Mouse (Mus musculus) thymus, postnatal 10 days (tissue): ENCODE data around the gene Rpl12.
A peak's percentile ranks its signal among the peaks of the same experiment; 100 is the strongest.

Experiments used
- DNase-seq, 2 experiments: peaks; one replicate each; pipeline ENCODE4 v3.0.0; 2021; ENCODE audit warnings: low spot score in 2 of 2

Gene Rpl12

GRCm38 (mm10) chr2:32961192-32961995 is at the start of gene Rpl12, which contains the start of gene Lrsam1:
Gene Rpl12 (plus strand): TSS chr2:32961559.
Gene Lrsam1 (minus strand): TSS chr2:32961614.
- peak; percentile 94 to 97 for DNase-seq

DNA sequence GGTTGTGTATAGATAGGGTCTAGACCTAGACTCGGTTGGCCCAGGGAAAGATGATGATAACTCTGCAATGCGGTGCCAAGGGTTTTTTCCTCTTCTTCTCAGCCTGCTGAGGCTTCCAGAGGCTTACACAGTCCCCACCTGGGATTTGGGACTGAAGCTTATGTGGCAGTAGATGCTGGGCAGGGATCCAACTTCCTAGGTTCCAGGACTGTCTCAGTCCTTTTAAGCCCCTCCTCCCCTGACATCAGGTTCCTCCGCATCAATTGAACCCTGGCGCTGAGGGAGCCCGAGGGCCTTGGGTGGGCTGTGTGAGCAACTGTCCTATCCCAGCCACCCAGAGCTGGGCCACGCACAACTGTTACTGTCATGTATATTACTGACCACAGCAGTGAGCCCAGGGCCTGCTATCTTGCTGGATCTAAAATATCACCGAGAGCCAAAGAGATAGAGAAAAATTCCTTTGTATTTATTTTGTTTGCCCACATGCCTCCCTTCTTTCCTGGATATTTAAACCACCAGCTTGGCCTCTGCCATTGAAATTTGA is 49.6 kb upstream of the Rpl12 start:
- DNase-seq: no peak

- DNase-seq: peak; percentile 40 to 86
Observed at GRCm38 (mm10) chr2:32912210-32912804, 49.1 kb upstream of the Rpl12 start.

GRCm38 (mm10) chr2:32914362-32914761 is 47.0 kb upstream of the Rpl12 start:
- DNase-seq: no peak

DNA sequence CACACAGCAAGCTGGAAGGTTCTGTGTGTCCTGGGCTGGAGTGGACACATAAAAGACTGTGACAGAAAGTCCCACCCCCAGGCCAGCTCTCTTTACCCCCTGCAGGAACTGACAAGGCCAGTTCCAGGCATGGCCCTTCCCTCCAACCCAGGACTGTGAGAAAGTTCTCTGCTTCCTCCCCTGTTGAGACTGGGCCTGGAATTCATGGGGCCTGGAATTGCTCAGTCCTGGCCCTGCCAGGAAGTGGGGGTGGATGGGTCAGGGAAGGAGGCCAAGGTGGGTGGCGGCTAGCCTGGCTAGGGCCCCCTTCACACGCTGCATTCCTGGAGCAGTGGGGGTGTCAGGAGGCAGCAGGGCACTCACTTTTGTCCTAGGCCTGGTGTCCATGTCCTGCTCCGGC is 46.5 kb upstream of the Rpl12 start:
- no peak for DNase-seq

DNA sequence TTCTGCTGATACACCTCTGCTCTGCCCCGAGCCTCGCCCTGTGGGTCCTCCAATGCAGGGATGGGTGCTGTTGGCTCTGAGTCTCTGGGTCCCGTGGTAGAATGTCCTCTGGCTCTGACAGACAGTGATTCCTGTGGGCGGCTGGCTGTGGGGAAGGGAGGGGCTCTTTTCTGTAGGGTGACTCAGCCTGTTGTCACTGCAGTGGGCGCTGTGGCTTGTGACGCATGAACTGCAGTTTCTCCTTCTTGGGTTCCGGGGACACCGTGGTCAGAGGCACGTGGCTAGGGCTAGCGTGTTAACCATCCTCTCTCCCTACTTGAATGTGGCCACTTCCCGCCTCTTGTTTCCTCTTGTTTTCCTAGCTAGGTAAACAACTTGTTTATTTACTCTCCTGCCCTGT is 43.8 kb upstream of the Rpl12 start:
- DNase-seq: no peak

- no peak for DNase-seq
Observed at GRCm38 (mm10) chr2:32918391-32918790, 43.0 kb upstream of the Rpl12 start.

GRCm38 (mm10) chr2:32921235-32921634 is 40.1 kb upstream of the Rpl12 start:
- no peak for DNase-seq

DNA sequence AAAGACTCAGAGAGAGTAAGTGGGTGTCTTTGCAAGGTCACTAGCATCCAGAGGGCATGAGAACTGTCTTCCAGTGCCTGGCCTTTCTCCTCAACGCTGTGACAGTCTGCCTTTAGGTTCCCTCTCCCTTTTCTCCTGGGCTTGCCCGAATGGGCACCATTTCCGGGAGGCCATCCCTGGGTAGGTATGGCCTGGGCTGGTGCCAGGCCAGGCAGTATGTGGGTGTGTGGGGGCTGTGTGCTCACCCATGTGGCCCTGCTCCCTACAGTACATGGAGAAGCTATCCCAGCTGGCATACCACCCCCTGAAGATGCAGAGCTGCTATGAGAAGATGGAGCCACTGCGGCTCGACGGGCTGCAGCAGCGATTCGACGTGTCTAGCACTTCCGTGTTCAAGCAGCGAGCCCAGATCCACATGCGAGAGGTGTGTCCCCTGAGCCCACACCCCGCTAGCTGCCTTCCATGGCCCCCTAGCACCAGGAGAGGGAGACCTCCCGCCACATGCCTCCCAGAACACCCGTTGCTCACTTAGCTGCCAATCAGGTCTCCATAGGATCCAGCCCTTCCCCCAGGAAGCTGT is 39.5 kb upstream of the Rpl12 start:
- no peak for DNase-seq

DNA sequence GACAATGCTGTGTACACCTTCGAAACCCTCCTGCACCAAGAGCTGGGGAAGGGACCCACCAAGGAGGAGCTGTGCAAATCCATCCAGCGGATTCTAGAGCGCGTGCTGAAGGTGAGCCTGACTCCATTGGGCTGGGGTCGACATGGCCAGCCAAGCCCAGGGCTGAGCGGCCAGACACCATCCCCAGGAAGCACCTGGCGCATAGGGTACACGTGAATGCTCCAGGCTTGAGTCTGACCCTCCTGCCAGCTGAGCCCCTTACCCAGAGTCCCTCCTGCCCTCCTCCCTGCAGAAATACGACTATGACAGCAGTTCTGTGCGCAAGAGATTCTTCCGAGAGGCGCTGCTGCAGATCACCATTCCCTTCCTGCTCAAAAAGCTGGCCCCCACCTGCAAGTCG is 38.8 kb upstream of the Rpl12 start:
- DNase-seq: no peak

DNA sequence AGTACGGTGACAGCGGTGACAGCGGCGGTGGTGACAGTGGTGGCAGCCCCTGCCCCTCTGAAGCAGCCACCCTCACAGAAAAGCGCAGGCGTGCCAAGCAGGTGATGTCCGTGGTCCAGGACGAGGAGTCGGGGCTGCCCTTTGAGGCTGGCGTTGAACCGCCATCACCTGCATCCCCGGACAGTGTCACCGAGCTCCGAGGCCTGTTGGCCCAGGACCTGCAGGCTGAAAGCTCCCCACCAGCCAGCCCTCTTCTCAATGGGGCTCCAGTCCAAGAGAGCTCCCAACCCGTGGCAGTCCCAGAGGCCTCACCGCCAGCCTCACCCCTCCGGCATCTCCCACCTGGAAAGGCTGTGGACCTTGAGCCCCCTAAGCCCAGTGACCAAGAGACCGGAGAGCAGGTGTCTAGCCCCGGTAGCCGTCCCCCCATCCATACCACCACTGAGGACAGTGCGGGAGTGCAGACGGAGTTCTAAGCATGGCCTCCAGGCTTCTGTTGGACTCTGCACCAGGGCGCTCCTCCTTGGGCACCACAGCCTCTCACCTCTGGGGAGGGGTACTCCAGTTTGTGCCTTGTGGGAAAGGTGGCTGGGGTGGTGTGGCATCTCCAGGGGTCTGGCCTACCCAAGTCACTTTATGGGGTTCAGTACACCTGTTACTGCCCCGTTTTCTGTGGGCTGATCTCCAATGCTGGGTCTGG is 37.7 kb upstream of the Rpl12 start:
- DNase-seq: no peak

DNA sequence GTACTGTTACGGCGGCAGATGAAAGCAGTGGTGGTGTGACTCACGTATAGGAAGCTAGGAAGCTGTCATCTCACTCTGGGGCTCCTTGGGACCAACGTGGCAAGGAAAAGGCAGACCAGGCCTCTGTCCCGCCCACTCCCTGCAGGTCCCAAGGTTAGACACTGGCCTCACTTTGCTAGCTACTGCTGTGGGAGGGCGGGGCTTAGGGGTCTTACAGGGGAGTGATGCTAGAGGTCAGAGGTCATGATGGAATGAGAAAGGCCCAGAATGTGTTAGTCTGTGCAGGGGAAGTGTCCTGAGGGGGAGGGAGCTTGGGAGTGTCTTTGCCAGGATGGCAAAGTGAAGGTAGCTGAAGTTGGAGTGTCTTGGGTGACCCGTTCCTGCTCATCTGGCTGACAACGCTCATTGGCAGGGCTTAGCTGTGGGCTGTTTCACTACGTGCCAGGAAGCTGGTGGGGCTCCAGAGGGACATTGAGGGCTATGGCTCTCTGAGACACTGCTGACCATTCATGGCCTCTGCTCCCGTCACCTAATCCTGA is 37.0 kb upstream of the Rpl12 start:
- no peak for DNase-seq

- DNase-seq: peak; percentile 50 to 60
Observed at GRCm38 (mm10) chr2:32926330-32927075, 34.9 kb upstream of the Rpl12 start.

GRCm38 (mm10) chr2:32927624-32928234 is 33.6 kb upstream of the Rpl12 start:
- DNase-seq: no peak

- peak; percentile 60 to 76 for DNase-seq
Observed at GRCm38 (mm10) chr2:32928235-32928946, 33.0 kb upstream of the Rpl12 start.

DNA sequence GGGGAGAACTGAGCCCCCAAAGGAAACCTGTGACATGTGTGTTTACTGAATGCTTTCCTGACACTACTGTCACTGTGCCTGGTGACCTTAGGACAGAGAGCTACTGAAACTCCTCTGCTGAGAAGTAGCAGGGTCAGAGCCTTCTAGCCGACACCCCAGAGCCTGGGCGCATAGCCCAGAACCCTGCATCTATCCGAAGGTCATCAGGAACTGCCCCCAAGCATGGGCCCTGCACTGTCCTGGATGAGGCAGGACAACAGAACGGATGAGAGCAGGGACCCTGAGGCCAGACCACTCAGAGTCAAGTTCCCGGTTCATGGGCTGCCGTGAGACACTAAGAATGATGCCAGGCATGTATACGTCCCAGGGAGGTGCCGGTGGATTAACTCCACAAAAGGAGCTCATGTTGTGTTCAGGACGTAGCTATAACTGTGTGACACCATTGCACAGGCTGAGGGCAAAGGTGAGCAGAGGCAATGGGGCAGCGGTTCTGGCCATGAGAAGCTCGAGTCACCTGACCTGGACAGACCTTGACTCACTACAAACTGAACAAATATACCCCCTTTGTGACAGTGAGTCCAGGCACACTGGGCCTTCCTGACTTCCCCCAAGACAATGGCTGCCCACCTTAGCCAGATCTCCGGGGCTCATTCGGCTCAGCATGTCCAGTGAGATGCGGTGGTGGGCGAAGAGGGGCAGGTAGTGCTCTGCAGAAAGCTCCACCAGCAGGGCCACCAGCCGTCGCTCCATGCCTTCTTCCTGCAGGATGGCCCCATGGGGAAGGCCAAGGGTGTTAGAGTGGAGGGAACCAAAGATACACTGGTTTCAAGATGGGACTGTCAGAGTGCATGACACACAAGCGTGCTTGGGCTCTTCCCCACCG is 32.2 kb upstream of the Rpl12 start:
- no peak for DNase-seq

GRCm38 (mm10) chr2:32931730-32932129 is 29.6 kb upstream of the Rpl12 start:
- peak; percentile 77 to 80 for DNase-seq

DNA sequence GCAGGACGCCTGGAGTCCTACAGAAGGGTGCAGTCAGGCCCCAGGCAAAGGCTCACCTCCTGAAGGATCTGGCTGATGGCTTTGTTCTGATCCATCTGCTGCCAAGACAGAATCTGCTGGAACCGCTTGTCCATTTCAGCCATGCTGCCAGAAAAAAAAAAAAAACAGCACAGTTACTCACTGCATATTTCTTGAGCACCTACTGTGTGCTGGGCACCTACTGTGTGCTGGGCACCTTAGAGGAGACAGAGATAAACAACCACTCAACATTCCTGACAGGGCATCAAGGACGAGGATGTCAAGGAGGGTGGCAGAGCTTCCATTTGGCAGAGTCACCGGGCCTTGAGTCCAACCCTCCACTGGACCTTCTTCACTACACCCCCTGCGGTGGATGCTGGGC is 22.6 kb upstream of the Rpl12 start:
- DNase-seq: no peak

DNA sequence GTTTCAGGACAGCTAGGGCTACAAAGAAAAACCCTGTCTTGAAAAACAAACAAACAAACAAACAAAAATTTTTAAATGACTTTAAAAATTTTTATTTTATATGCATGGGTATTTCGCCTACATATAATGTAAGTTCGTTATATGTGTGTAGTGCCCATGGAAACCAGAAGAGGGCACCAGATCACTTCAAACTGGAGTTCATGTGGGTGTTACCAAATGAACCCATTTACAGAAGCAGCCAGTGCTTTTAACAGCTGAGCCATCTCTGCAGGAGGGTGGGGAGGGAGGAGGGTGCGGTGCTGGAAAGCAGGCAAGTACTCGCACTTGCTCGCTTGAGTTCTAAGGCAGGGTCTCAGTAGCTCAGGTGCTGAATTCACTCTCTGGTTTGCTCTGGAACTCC is 21.9 kb upstream of the Rpl12 start:
- peak; percentile 44 to 75 for DNase-seq
